Mouse (Mus musculus) forebrain, embryonic 14.5 days (tissue): ENCODE measurements at regions not wholly inside any gene's neighbourhood (a gene's known extent, or its start where the extent isn't known, plus 50 kb on each side); places are given as distances from the start of the nearest gene placed in this dataset.

ENCODE experiments used
- ATAC-seq: fragments of 200-750 bp; cut with Nextera tagmentation; 2 replicates; pipeline ENCODE4 v1.8.0; 2017; ENCODE audit warnings: mild to moderate bottlenecking, moderate library complexity
- DNase-seq: peaks from one replicate; pipeline ENCODE4 v3.0.0-alpha.2; 2015; ENCODE audit warnings: low spot score
- H3K27ac ChIP-seq: fragments of 300-500 bp; sonication (generic); 2 replicates; pipeline ENCODE4 v1.5.1; 2014; ENCODE audit warnings: low read depth, mild to moderate bottlenecking, control low read depth, low read length, moderate library complexity
- H3K27me3 ChIP-seq: fragments of 300-500 bp; sonication (generic); replicated peaks from 2 replicates; pipeline ENCODE4 v1.6.1; 2014; ENCODE audit warnings: low read length, control low read depth, mixed read lengths; ENCODE audit not compliant: control insufficient read depth, insufficient read depth
- H3K36me3 ChIP-seq: fragments of 300-500 bp; sonication (generic); 2 replicates; pipeline ENCODE4 v1.6.1; 2014; ENCODE audit warnings: low read length, control low read depth; ENCODE audit not compliant: control insufficient read depth, insufficient read depth
- H3K4me1 ChIP-seq: fragments of 300-500 bp; sonication (generic); 2 replicates; pipeline ENCODE4 v1.6.1; 2014; ENCODE audit warnings: antibody characterized with exemption, low read length, control low read depth; ENCODE audit not compliant: control insufficient read depth, insufficient read depth
- H3K4me2 ChIP-seq: fragments of 300-500 bp; sonication (generic); 2 replicates; pipeline ENCODE4 v1.6.1; 2014; ENCODE audit warnings: mild to moderate bottlenecking, control low read depth, low read length
- H3K4me3 ChIP-seq: fragments of 300-500 bp; sonication (generic); 2 replicates; pipeline ENCODE4 v1.5.1; 2014; ENCODE audit warnings: low read depth, low read length, control low read depth
- H3K9ac ChIP-seq: fragments of 300-500 bp; sonication (generic); 2 replicates; pipeline ENCODE4 v1.6.1; 2014; ENCODE audit warnings: mild to moderate bottlenecking, low read length, control low read depth, moderate library complexity
- H3K9me3 ChIP-seq: fragments of 300-500 bp; sonication (generic); replicated peaks from 2 replicates; pipeline ENCODE4 v1.6.1; 2016; ENCODE audit warnings: low read length, control low read depth, mixed read lengths; ENCODE audit not compliant: control insufficient read depth
- WGBS: fragments of 180-500 bp; shearing (Covaris S2); extraction: QIAGEN DNeasy Blood & Tissue Kit; methylation state at CpG from one replicate; pipeline ENCODE4 v1.1.7; 2014; 5-methylcytosine and 5-hydroxymethylcytosine counted together

DNA sequence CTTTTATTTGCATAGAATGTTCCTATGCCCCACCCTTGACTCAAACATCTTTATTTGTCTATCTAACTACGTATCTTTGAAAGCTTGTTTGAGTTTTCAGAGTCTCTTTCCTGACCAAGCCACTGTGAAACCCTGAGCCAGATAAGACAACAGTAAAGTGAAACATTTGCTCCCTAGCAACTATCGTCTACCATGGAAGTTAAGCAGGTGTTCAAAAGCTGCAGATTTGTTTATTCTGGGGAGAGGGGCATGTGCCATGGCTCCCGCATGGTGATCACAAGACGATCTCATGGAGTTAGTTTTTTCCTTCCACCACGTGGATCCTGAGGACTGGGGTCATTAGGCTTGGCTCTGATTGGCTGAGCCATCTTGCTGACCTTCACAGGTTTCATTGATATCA lies 55.5 kb downstream of the Gm9972 start:
- WGBS: 82% methylated on average over 5 of the region's 5 CpGs
- H3K27ac ChIP-seq: no peak overlapping the region
- H3K9me3 ChIP-seq: no peaks in the 10 kb centered on the region
- ATAC-seq (no peak), DNase-seq (no peak)
- no peaks in the 10 kb centered on the region; the same call in 1 of the 2 replicates for H3K4me1 ChIP-seq
- no peak overlapping the region for H3K4me3 ChIP-seq
- H3K36me3 ChIP-seq: no peaks in the 10 kb centered on the region
- H3K27me3 ChIP-seq: no peaks in the 10 kb centered on the region
- no peak overlapping the region for H3K9ac ChIP-seq
- no peak overlapping the region for H3K4me2 ChIP-seq

DNA sequence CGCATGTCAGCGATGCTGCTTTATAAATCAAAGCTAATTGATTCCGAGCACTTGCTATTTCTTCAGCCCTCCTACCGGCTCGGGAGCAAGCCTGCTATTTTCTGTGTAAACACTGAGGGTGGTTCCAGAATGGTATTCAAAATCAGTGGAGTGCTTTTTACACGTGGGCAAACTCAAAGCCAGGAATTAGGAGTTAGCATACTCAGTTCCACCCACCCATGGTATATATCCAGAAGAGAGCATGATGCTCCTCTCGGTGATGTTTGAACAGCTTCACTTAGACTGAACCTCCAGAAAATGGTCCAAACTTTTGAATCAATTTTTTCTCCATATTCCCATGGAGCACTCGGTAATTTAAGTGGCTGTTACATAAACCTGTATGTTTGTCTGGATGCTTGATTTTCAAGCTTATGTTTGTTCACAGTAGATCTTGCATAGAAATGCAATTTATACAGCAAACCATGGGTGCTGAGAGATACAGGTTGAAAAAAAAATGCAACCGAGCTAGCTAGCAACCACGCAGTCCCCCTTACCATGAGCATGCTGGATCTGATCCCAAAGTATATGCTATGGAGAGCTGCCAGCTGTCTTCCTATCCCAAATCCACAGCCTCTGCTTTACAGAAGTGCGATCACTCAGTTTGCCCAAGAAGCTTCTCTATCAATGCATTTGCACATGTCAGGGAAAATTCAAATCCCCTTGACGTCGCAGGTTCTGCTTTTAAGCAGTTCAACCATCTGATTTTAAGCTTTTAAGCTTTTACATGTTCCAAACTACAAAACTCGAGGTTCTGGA lies 56.8 kb downstream of the Gm9972 start:
- Histone ChIP-seq H3K27ac (no peak overlapping the region), H3K9me3 (no peaks in the 10 kb centered on the region), H3K4me1 (no peaks in the 10 kb centered on the region), H3K27me3 (no peaks in the 10 kb centered on the region), H3K4me3 (no peak overlapping the region), H3K36me3 (no peaks in the 10 kb centered on the region), H3K4me2 (no peak overlapping the region), H3K9ac (no peak overlapping the region)
- DNase-seq (peak; percentile 44), ATAC-seq (no peak)
- 64% methylated on average over 14 of the region's 14 CpGs for WGBS

DNA sequence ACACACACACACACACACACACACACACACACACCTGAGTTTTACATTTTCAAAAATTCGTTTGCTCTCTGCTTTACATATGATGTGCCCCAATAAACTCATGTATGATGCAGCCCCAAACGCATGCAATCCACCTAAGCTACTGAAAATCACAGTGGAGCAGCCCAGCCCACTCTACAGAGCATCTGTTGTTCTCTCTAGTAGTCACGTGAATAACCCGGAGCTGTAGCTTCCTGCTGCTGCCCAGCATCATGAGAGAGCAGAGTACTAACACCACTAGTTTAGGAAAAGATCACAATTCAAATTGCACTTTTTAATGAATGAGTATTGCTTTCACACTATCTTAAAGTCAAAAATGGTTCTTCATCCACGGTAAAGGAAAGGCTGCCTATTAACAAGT lies 56.7 kb upstream of the Atp10b start:
- Histone ChIP-seq H3K27me3 (no peaks in the 10 kb centered on the region), H3K9ac (no peak overlapping the region), H3K4me2 (no peak overlapping the region), H3K4me1 (no peaks in the 10 kb centered on the region), H3K4me3 (no peak overlapping the region), H3K9me3 (no peaks in the 10 kb centered on the region), H3K36me3 (no peaks in the 10 kb centered on the region), H3K27ac (no peak overlapping the region)
- DNase-seq (no peak), ATAC-seq (no peak)
- 80% methylated on average over 5 of the region's 5 CpGs for WGBS

DNA sequence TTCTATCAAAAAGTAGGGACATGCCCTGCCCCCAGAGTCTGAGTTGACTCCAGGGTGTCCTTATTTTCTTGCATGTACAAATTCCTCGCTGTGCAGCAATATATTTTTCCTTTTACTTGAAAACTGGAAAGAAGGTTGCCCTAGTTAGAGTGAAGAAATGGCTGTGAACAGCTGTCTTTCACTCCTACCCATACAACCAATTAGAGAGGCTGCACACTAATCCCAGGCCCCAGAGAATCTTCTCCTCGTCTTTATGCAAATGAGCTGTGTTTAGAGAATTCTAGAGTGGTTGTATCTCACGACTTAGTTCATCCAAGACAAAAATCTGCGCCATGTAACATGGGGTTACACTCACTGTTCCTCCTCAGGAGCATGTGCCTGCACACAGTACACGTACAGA lies 53.7 kb upstream of the Atp10b start:
- 57% methylated on average over 5 of the region's 5 CpGs for WGBS

DNA sequence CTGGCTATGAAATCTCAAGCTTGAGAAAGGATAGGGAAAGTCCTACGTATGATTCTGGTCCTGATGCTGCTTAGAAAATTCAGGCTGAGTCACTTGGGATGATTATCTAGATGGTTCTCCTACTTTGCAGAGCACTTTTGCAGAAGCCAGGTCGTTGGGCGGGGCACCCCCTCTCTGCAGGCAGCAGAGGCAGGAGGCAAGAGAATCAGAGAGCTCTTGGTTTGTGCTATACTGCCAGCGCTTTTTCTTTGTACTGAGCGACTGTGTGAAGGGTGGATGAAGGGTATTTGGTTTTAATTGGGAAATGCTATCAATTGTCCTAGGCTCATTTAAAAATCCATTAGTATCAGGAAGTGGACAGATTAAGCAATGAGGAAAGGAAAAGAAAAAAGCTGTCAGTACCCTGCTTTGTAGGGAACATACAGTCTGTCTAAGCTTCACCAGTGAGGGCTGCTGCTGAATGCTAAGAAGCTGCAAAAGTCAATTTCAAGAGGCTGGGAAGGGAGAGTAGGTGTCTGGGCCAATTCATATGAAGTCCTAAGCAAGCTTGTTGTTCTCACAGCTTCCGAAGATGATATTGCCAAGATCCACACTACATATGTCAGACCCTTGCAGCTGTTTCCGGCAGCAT lies 50.8 kb upstream of the Atp10b start:
- Histone ChIP-seq H3K4me1 (no peaks in the 10 kb centered on the region), H3K4me3 (no peak overlapping the region), H3K9ac (no peak overlapping the region), H3K4me2 (no peak overlapping the region), H3K36me3 (no peaks in the 10 kb centered on the region), H3K9me3 (no peaks in the 10 kb centered on the region), H3K27ac (no peak overlapping the region), H3K27me3 (no peaks in the 10 kb centered on the region)
- ATAC-seq: peak; percentile 61
- WGBS: 36% methylated on average over 7 of the region's 7 CpGs
- DNase-seq: peak; percentile 40

More for the DNA sequence above, 53.7 kb upstream of the Atp10b start:
- Histone ChIP-seq H3K9ac (no peak overlapping the region), H3K36me3 (no peaks in the 10 kb centered on the region), H3K27me3 (no peaks in the 10 kb centered on the region), H3K9me3 (no peaks in the 10 kb centered on the region), H3K4me2 (no peak overlapping the region), H3K27ac (no peak overlapping the region), H3K4me3 (no peak overlapping the region), H3K4me1 (no peaks in the 10 kb centered on the region)
- ATAC-seq: no peak
- no peak for DNase-seq
